Mouse (Mus musculus) embryonic facial prominence, embryonic 10.5 days (tissue): ENCODE results near the gene Vipr1. TPM values are rescaled to one million over a fixed set of nuclear protein-coding genes. Genes with fewer than 3 reads are reported as not detected.

Source experiments
- DNase-seq: peaks from one replicate; pipeline ENCODE4 v3.0.0-alpha.2; 2017; ENCODE audit warnings: low spot score
- H3K27ac ChIP-seq: fragments of 300-500 bp; sonication (generic); replicated peaks from 2 replicates; pipeline ENCODE4 v1.5.1; 2016; ENCODE audit warnings: mild to moderate bottlenecking
- H3K27me3 ChIP-seq: fragments of 300-500 bp; sonication (generic); replicated peaks from 2 replicates; pipeline ENCODE4 v1.6.1; 2016; ENCODE audit warnings: low read depth, mild to moderate bottlenecking; ENCODE audit not compliant: poor library complexity, severe bottlenecking
- H3K36me3 ChIP-seq: fragments of 300-500 bp; sonication (generic); replicated peaks from 2 replicates; pipeline ENCODE4 v1.6.1; 2016; ENCODE audit warnings: mild to moderate bottlenecking, moderate library complexity
- H3K4me1 ChIP-seq: fragments of 300-500 bp; sonication (generic); 2 replicates; pipeline ENCODE4 v1.6.1; 2016
- H3K4me3 ChIP-seq: fragments of 300-500 bp; sonication (generic); 2 replicates; pipeline ENCODE4 v1.5.1; 2016; ENCODE audit warnings: mild to moderate bottlenecking, moderate library complexity
- H3K9me3 ChIP-seq: fragments of 300-500 bp; sonication (generic); 2 replicates; pipeline ENCODE4 v1.6.1; 2016; ENCODE audit warnings: mild to moderate bottlenecking
- WGBS: fragments of 180-500 bp; shearing (Covaris S2); methylation state at CpG from one replicate; pipeline ENCODE4 v1.1.7; 2016; 5-methylcytosine and 5-hydroxymethylcytosine counted together
- polyA plus RNA-seq: library from polyadenylated mRNA; unstranded; fragments of >200 nt; fragmentation: Nextera tagmentation; extraction: Ambion mirVana; gene quantifications from 2 replicates; pipeline ENCODE4 v1.2.1, GENCODE M21; 2016

Gene Vipr1
- polyA plus RNA-seq, 1 experiment from 2014 or later, result 0.16 TPM

- DNase-seq, result peak; percentile 40
- Histone ChIP-seq H3K36me3 (no peaks in the 10 kb centered on the region), H3K27me3 (peaks cover 98% of the 10 kb centered on the region), H3K4me3 (peak overlapping the region; percentile 62), H3K27ac (no peak overlapping the region), H3K9me3 (no peaks in the 10 kb centered on the region), H3K4me1 (peaks cover 23% of the 10 kb centered on the region)
- 10% methylated on average over 27 of the region's 27 CpGs for WGBS
These were observed 1.1 kb upstream of the Vipr1 start for GRCm38 (mm10) chr9:121641235-121641915.

GRCm38 (mm10) chr9:121642001-121642400 lies 515 bp upstream of the Vipr1 start, which contains the start of gene Lyzl4:
TSS of gene Lyzl4 (minus strand) at chr9:121642096.
- Histone ChIP-seq H3K27me3 (peaks cover 94% of the 10 kb centered on the region), H3K4me3 (peak within 1 kb of the TSS; percentile 62), H3K9me3 (no peaks in the 10 kb centered on the region), H3K36me3 (no peaks in the 10 kb centered on the region), H3K27ac (peak within 1 kb of the TSS; percentile 49), H3K4me1 (peaks cover 23% of the 10 kb centered on the region)
- WGBS, result 1% methylated on average over 26 of the region's 26 CpGs
- peak; percentile 80 for DNase-seq

- H3K27ac ChIP-seq, result no peak overlapping the region
- no peak overlapping the region for H3K4me3 ChIP-seq
- no peaks in the 10 kb centered on the region for H3K36me3 ChIP-seq
- DNase-seq, result no peak
- 77% methylated on average over 3 of the region's 3 CpGs for whole genome bisulfite sequencing
- H3K27me3 ChIP-seq, result peaks cover 66% of the 10 kb centered on the region
- peaks cover 23% of the 10 kb centered on the region for H3K4me1 ChIP-seq
- H3K9me3 ChIP-seq, result no peaks in the 10 kb centered on the region
These were observed 2.3 kb downstream of the Vipr1 start for GRCm38 (mm10) chr9:121644855-121645254.

GRCm38 (mm10) chr9:121647026-121647425 lies 4.5 kb downstream of the Vipr1 start:
- no peak for DNase-seq
- Histone ChIP-seq H3K27ac (no peak overlapping the region), H3K9me3 (no peaks in the 10 kb centered on the region), H3K27me3 (peaks cover 44% of the 10 kb centered on the region), H3K4me1 (peaks cover 14% of the 10 kb centered on the region), H3K36me3 (no peaks in the 10 kb centered on the region), H3K4me3 (no peak overlapping the region)
- 73% methylated on average over 7 of the region's 7 CpGs for WGBS

GRCm38 (mm10) chr9:121653668-121654067 lies 11.2 kb downstream of the Vipr1 start:
- H3K27me3 ChIP-seq, result no peaks in the 10 kb centered on the region
- no peaks in the 10 kb centered on the region for H3K4me1 ChIP-seq
- H3K4me3 ChIP-seq, result no peak overlapping the region
- no peak for DNase-seq
- no peaks in the 10 kb centered on the region for H3K36me3 ChIP-seq
- no peak overlapping the region for H3K27ac ChIP-seq
- H3K9me3 ChIP-seq, result no peaks in the 10 kb centered on the region
- 85% methylated on average over 10 of the region's 10 CpGs for WGBS

GRCm38 (mm10) chr9:121656322-121656721 lies 13.8 kb downstream of the Vipr1 start:
- DNase-seq, result no peak
- Histone ChIP-seq H3K27me3 (no peaks in the 10 kb centered on the region), H3K27ac (no peak overlapping the region), H3K4me1 (no peaks in the 10 kb centered on the region), H3K36me3 (no peaks in the 10 kb centered on the region), H3K4me3 (no peak overlapping the region), H3K9me3 (no peaks in the 10 kb centered on the region)
- WGBS, result 85% methylated on average over 5 of the region's 5 CpGs

GRCm38 (mm10) chr9:121657143-121657542 lies 14.6 kb downstream of the Vipr1 start:
- H3K4me1 ChIP-seq, result no peaks in the 10 kb centered on the region
- 80% methylated on average over 13 of the region's 13 CpGs for WGBS
- no peak overlapping the region for H3K27ac ChIP-seq
- no peaks in the 10 kb centered on the region for H3K9me3 ChIP-seq
- no peaks in the 10 kb centered on the region for H3K36me3 ChIP-seq
- DNase-seq, result no peak
- no peaks in the 10 kb centered on the region for H3K27me3 ChIP-seq
- no peak overlapping the region for H3K4me3 ChIP-seq

GRCm38 (mm10) chr9:121658248-121658647 lies 15.7 kb downstream of the Vipr1 start:
- WGBS, result 85% methylated on average over 7 of the region's 7 CpGs

GRCm38 (mm10) chr9:121659791-121660190 lies 17.3 kb downstream of the Vipr1 start:
- 82% methylated on average over 7 of the region's 7 CpGs for WGBS
- H3K36me3 ChIP-seq, result no peaks in the 10 kb centered on the region
- no peak for DNase-seq
- no peaks in the 10 kb centered on the region for H3K4me1 ChIP-seq
- no peaks in the 10 kb centered on the region for H3K9me3 ChIP-seq
- no peak overlapping the region for H3K27ac ChIP-seq
- no peaks in the 10 kb centered on the region; the same call in 1 of the 2 replicates for H3K27me3 ChIP-seq
- H3K4me3 ChIP-seq, result no peak overlapping the region

More at GRCm38 (mm10) chr9:121658248-121658647, 15.7 kb downstream of the Vipr1 start:
- Histone ChIP-seq H3K36me3 (no peaks in the 10 kb centered on the region), H3K27me3 (no peaks in the 10 kb centered on the region), H3K9me3 (no peaks in the 10 kb centered on the region), H3K4me3 (no peak overlapping the region), H3K4me1 (no peaks in the 10 kb centered on the region), H3K27ac (no peak overlapping the region)
- DNase-seq, result no peak

- WGBS, result 76% methylated on average over 6 of the region's 6 CpGs
- Histone ChIP-seq H3K27me3 (peaks cover 22% of the 10 kb centered on the region), H3K4me3 (no peak overlapping the region), H3K9me3 (no peaks in the 10 kb centered on the region), H3K27ac (no peak overlapping the region), H3K36me3 (no peaks in the 10 kb centered on the region), H3K4me1 (peaks cover 16% of the 10 kb centered on the region)
- DNase-seq, result no peak
These were observed 21.0 kb downstream of the Vipr1 start for GRCm38 (mm10) chr9:121663467-121663866.

- no peaks in the 10 kb centered on the region for H3K36me3 ChIP-seq
- peaks cover 28% of the 10 kb centered on the region for H3K27me3 ChIP-seq
- no peaks in the 10 kb centered on the region for H3K9me3 ChIP-seq
- H3K4me1 ChIP-seq, result peaks cover 17% of the 10 kb centered on the region
- no peak overlapping the region for H3K4me3 ChIP-seq
- 84% methylated on average over 5 of the region's 5 CpGs for WGBS
- no peak overlapping the region for H3K27ac ChIP-seq
- DNase-seq, result no peak
These were observed 21.6 kb downstream of the Vipr1 start for GRCm38 (mm10) chr9:121664104-121664503.

- 78% methylated on average over 16 of the region's 16 CpGs for WGBS
- Histone ChIP-seq H3K4me1 (peaks cover 45% of the 10 kb centered on the region), H3K27me3 (peaks cover 50% of the 10 kb centered on the region), H3K4me3 (no peak overlapping the region), H3K36me3 (no peaks in the 10 kb centered on the region), H3K27ac (no peak overlapping the region), H3K9me3 (no peaks in the 10 kb centered on the region)
- DNase-seq, result no peak
These were observed 24.6 kb downstream of the Vipr1 start for GRCm38 (mm10) chr9:121666957-121667630.

GRCm38 (mm10) chr9:121667822-121668221 lies 25.3 kb downstream of the Vipr1 start:
- 80% methylated on average over 11 of the region's 11 CpGs for WGBS
- no peak overlapping the region for H3K4me3 ChIP-seq
- peaks cover 50% of the 10 kb centered on the region for H3K27me3 ChIP-seq
- peaks cover 49% of the 10 kb centered on the region for H3K4me1 ChIP-seq
- H3K9me3 ChIP-seq, result no peaks in the 10 kb centered on the region
- no peak overlapping the region for H3K27ac ChIP-seq
- DNase-seq, result no peak
- no peaks in the 10 kb centered on the region for H3K36me3 ChIP-seq
